Mouse (Mus musculus): ENCODE results near the gene G6pc3.

Gene G6pc3

DNA sequence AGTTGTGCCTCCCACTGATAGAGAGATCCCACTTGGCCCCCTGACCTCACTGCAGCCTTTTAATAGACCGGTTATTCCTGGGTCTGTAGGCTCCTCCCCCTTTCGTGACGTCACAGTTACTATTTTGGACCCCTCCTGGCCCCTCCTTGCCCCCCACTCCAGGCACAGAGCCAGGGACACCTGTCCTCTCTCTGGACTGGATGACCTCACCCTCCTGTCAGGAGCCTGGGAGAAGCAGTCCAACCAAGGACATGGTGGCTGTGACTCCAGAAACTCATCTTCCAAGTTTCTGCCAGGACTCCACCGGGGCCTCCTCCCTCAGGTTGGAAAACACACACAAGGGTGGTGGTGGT lies 30.6 kb downstream of the G6pc3 start:
- DNase-seq: no peak

DNA sequence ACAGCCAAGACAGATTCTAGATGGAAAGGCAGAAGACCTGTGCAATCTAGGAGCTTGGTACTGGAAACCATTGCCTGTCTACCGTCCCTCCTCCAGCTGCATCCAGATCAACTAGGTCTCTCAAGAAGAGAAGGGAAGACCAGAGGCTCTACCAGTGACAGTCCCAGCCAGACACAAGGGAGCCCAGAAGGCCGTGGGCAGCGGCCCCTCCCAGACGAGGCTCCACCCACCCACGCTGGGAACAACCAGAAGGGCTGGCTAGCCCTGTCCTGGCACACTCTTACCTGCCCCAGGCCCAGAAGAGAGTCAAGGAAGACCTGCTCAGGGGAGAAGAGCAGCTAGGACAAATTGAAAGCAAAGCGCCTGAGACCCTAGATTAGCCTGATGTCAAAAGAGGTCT lies 31.0 kb downstream of the G6pc3 start:
- DNase-seq: no peak

DNA sequence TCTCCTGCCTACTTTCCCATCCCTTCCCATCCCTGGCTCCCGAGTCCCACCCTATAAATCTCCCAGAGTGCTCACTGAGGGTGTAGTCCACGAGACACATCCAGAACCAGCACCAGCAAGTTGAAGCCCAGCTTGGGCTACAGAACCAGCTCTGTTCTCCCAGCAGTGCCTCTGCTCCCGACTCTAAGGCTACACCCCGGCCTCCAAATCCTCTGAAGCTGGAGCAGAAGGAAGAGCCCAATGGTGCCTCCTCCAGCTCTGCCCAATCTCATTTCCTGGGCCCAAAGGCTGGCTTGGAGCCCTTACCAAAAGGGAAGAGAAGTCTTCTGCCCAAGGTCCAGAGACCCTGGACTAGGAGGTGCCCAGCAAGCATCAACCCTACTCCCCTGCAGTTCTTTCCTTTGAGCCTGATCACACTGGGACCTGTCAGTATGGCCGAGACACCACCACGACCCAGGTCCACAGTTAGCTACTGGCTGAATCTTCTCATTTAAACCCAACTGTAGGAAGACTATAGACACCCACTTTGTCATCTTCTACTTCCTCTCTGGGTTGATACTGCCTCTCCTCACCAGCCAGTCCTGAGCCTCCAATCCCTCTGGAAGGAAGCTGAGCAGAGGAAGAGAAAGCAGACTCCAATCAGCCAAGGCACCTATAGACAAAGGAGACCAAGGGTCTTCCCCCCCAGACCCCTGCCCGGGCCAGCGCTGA lies 32.0 kb downstream of the G6pc3 start:
- no peak for DNase-seq

DNA sequence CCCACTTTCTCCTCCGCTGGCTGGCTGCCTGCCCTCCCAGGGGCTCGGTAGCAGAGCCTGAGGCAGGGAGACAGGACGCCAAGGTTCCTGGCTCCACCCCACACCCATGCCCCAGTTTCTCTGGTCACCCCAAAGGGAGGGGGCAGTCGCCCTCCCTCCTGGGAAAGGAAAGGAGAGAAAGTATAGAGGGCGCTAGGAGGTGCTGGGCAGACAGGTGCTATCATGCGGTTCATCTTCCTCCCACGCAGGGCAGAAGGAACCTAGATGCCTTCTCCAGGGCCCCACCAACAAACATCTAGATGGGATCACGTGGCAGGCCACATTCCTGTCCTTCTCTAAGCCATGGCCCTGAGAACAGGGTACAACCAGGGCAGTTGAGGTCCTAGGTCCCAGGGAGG lies 32.5 kb downstream of the G6pc3 start:
- no peak for DNase-seq

DNA sequence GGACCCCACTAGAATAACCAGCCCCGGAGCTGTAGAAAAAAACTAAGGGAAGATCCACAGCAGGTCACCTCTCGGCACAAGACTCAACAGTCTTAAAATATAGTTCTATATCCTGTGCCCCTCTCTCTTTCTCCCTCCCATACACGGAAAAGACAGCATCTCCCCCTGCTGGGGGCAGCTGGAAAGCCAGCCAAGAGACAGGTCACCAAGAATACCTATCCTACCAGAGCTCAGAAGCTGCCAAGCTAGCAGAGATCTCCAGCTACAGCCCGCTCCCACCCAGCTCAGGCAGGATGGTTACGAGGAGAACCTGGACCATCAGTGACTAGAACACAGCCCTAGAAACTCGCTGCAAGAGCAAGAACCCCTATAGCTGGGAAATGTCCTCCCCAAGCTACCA lies 33.7 kb downstream of the G6pc3 start:
- peak; percentile 62 for DNase-seq

DNA sequence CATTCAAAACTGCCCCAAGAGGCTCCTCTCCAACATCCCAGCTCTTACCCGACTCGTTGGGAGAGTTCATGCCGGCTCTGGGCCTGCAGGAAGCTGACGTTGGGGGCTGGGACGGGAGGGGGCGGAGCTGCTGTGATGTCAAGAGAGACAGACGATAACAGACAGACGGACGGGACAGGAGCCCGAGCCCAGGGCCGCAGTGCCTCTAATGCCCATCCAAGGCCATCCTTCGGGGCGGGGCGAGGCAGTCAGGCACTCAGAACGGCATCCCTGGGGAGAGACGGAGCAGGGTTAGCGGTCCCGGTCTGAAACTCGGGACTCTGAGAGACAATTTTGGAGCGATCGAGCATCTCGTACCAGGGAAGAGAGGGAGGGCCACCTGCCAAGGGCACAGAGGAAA lies 35.3 kb downstream of the G6pc3 start:
- no peak for DNase-seq

DNA sequence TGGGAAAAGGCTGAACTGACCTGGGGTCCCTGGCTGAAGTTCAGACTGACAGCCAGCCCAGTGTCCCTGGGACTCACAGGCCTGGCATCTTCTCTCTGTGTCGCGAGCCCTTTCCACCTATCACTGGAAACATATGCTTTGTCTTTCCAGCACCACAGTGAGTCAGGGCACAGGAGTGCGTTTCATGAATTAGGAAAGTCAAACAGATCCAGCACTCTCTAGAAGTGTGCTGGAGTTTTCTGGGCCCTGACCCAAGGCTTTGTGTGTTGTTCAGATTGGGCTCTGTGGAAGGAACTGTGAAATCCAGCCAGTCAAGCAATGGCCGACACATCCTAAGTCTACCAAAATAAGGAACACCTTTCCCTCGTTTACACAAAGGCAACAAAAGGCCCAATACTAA lies 35.8 kb downstream of the G6pc3 start:
- DNase-seq: no peak

DNA sequence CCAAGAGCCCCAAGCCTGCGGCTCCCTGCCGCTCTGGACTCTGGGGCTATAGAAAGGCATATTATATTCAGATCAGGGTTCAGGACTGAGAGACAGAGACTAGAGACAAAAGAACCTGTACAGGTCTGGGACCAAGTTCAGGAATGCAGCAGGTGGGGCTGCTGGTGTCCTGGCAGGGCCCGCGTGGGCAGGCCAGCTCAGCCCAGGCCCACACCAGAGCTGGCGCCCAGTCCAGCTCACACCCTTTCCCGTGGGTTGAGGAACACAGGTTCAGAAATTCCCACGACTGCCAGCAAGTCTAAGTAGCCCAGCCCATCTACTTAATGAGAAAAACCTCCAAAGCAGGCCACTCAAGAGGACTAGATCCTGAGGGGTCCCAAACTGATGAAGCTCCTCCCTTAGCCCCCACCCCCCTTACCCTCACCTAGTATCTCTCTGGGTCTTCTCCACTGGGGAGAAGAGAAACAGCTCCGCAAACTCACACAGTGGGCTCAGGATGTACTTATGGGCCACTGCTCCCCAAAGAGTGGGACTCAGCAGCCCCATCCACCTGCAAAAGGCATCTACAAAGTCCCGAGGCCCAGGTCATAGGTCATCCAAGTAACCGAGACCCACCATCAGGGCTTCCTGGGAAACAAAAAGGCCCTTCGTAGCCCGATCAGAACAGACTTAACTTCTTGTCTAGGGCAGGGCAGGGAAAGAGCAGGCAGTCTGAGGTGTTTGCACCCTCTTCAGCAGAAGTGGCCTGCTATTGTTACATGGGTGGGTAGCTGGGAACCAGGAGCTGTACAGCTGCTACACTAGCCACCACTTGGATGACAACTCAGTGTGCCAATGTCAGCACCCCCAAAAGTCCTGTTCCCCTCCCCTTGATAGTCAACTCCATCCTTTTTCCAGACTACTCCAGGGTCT lies 36.9 kb downstream of the G6pc3 start:
- DNase-seq: no peak

DNA sequence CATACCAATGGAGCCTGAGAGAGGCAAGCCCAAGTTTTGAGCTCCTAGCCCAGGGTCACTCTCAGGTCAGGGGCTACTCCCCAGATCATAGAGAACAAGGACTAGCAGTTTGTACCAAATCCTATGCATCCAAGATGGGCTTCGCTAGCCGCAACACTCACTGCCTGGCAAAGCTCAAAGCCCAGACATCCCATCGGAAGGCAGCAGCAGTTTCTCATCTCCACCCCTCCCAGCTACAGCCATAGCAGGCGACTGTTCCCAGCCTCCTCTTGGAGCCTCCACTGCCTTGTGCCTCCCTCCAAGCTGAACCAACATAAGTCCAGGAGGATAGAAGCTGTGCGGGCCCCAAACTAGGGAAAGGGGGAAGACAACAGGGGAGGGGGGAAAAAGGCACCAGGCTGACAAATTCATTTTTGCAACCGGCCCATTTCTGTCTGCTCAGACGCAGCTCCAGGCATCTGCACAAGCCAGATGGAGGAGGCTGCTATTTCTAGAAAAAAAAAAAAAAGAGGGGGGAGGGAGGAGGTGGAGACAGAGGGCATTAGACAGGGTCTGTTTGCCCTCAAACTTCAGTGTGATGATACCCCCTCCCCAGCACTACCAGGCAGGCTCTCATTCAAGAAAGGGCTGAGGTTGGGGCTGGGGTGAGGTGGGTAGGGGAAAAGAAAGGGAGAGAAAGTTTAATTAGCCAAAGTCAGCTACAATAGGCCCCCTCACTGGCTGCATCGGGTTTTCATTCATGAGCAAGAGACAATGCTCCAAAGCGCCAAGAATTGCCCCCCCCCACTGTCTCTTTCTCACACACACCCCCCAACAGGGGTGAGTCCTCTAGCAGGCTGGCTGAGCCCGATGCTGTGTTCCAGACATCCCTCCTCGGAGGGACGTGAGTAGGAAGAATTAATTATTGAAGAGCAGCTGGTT lies 38.1 kb downstream of the G6pc3 start:
- DNase-seq: no peak

DNA sequence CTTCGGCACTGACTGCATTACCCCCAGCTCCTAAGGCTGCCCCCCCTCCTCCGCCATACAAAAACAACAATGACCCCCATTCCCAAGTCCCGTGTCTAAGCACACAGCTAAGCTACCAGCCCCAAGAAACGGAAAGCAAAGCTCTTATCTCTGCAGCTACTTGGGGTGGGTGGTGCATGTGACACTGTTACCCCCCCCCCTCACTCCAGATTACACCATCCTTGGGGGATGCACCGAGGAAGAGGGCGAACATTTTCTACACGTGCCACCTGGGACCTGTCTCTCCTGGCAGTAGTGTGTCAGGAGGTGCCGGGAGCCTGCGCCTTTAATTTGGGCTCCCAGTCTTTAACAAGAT lies 38.7 kb downstream of the G6pc3 start:
- DNase-seq: no peak

DNA sequence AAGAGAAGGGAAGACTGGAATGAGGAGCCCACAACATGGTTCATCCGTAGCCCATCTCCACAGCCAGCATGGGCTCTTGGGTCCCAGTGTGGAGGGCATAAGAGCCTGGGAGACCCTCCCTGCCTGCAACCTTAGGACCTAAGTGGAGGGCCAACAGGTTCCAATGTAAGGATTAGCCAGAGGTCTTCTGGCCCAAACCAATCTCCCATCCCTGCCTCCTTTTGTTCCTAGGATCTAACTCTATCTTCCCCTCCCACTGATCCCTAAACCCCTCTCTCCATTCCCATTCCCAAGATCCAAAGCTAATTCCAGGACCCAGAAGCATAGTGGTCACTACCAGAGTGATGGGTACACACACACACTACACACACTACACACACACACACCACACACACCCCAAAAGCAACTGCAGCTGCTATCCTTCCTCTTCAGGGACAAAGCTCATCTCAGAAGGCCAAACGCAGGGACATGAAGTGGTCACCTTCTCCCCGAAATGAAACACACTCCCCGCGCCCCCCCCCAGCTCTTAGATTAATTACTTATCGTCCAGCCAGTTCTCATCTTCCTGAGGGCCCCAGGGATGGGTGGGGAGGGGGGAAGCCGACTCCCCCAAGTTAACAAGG lies 39.3 kb downstream of the G6pc3 start:
- DNase-seq: no peak

DNA sequence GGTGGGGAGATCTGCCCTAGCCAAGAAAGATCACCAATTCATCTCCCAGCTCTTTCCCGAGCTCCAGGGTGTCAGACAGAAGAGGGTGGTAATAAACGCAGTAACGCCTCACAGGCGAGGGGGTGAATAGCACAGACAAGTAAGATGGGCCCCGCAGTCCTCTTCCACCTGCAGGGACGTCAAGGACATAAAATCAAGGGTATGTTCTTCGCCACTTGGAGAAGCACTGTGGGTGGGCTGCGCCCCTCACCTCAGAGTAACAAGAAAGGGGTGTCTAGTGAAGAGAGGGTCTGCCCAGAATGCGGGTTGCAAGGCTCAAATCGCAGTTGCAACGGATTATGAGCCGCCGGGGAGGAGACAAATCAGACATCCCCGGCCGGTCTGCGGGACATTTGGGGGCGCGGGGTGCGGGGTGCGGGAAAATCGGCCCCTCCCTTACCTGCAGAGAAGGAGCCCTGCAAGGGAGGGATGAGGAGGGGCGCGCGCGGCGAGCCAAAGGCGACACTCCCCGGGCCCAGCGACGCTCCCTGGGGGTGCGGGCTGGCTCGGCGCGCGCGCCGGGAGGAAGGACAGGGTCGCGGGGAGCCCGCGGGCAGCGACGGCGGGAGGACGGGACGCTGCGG lies 40.0 kb downstream of the G6pc3 start:
- peak; percentile 30 for DNase-seq

DNA sequence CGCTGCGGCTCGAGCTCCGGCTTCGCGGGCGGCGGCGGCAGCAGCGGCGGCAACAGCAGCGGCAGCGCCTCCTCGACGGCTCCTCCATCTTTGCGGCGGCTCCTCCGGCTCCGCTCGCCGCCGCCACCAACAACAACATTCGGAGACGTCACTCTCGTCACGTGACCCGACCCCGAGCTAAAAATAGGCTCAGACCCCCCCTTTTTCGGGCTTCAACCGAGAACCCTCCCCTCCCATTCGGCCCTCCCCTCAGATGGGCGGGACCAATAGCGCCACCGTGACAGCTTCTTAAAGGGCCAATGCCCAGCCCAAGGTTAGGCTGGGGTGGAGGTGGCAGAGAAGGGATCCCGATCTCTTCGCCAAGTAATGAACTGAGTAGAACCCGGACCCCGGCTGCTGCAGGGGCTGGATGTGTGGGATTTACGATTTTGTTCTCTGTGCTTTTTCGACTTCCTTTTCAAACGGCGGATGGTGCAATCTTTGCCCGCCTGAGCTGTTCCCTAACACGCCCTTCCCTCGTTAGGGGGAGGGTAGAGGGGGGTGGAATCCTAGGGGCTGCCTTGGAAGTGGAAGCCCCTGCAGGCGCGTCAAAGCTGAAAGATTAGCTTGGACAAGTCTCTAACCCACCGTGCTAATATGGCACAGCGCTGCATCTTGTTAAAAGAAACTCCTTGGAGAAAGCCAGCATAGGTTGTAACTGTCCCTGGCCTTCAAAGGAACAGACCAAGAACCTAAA lies 40.8 kb downstream of the G6pc3 start, which contains the start of gene Hdac5:
Gene Hdac5 (minus strand): TSS at position 161 of the 736 bp plus-strand sequence.
- DNase-seq: peak; percentile 97

DNA sequence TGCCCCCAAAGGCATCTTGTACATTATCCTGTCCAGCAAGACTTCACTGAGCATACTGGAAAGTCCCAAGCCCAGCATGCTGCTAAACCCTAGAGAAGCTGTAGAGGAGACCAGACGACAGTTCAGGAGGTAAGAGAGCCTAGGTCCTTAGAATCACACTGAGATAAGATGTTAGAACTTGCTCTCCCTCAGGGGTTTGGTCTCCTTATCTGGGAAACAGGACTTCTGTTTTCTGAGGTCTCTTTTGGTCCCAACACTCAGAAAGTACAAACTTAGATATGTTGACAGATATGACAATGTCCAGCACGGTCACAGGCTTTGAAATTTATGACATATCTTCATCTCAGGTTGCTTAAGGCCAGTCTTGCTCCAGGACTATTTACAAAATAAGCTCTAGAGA lies 46.6 kb downstream of the G6pc3 start:
- DNase-seq: no peak

DNA sequence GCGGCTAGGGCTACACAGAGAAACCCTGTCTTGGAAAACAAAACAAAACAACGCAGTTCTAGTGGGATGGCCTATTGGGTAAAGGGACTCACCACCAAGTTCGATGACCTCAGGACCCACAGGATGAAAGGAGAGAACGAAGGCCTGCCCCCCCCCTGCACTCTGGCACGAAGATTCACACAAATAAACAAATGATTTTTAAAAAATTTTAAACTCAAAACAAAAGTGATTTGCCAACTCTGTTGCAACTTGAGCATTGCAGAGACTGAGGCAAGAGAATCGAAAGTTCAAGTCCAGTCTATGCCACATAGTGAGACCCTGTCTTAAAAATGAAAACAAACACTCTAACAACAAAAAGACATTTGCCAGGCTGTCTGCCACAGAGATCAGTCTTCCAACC lies 51.2 kb downstream of the G6pc3 start:
- DNase-seq: no peak

DNA sequence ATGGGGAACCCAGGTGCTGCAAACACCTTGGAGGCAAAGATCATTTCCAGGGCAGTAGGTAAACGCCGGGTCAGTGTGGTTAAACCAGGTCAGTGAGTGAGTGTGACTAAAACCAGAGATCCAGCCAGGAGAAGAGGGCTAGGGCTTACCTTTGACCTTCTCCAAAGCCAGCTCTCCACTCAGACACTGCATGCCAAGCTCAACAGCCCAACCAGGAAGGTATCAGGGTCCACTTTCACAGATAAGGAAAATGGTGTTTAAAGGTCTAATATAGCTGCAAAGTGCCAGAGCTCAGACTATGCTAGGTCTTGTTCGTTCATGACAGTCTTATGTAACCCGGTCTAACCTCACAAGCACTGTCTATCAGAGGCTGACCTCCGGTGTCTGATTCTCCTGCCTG lies 51.8 kb downstream of the G6pc3 start:
- no peak for DNase-seq

DNA sequence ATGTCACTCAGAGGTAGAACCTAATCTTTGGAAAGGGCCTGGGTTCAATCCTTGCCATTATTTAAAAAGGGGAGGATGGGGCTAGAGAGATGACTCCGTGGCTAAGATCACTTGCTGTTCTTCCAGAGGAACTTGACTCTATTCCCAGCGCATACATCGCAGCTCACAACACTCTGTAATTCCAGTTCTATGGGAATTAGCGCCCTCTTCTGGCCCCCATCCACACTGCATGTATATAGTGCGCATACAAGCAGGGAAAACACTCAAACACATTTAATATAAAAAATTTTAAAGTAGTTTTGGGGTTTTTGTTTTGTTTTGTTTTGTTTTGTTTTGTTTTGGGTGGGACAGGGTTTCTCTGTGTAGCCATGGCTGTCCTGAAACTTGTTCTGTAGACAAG lies 52.5 kb downstream of the G6pc3 start:
- DNase-seq: no peak
